Comparison of ENCODE assay signal across 24 mouse cellular contexts in the genomic region with DNA sequence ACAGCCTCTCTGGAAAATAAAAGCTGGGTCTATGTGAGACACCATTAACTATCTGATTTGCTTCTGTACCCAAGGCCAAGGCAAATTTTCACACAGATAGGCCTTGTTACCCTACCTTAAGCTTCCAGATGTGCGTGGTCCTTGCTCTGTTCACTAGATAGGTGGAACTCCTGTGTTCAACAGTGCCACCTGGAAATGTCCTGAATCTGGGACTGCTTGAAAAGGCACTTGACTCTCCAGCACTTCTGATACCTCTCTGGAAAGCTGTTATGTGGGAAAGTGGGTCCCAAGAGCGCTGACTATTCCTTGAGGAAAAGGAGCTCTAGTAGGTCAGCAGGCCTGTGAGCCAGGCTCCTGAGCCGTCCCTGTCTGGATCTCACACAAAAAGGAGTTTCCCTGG. TPM values are rescaled to one million over a fixed set of nuclear protein-coding genes. Genes with fewer than 3 reads are reported as not detected.
A peak's percentile ranks its signal among the peaks of the same experiment; 100 is the strongest.
DNase-seq lines count a peak whose midpoint lies in the region; ATAC-seq lines count a peak whose summit lies in the region.
"Had no signal": no experiment of that assay in that cellular context is flagged by ENCODE, and none has a peak within 500 bp of the region (broad histone marks: within the 10 kb centered on the region; RNA-seq: fewer than 3 reads in every experiment).

No protein-coding gene starts in this region.

- peak; percentile 20 for DNase-seq in testis, postnatal 10 days (ENCODE audit: low spot score)
- DNase-seq in testis, postnatal 14 days (ENCODE audit: low spot score) = no peak
- no peak for DNase-seq in limb, embryonic 10.5 days (ENCODE audit: low spot score)
- no peak for DNase-seq in midbrain, embryonic 10.5 days (ENCODE audit: low spot score)
- DNase-seq in adrenal gland, adult 8-10 months = no peak
- DNase-seq: adrenal gland, adult 2 months; cerebellum, adult 18-20 months; heart, adult 18-20 months; heart, postnatal 10 days; lung, postnatal 10 days had no signal

- no peak for ATAC-seq in kidney, embryonic 14.5 days (ENCODE audit: low FRiP score, low TSS enrichment)
- ATAC-seq in neural tube, embryonic 14.5 days (ENCODE audit: low read depth) = no peak
- ATAC-seq: CD4-positive, CD25-positive, alpha-beta regulatory T cell, adult 4 months had no signal

- peak overlapping the region; percentile 64 for H3K4me3 ChIP-seq in kidney, embryonic 14.5 days (ENCODE audit: low read length)
- H3K4me3 ChIP-seq in limb, embryonic 10.5 days = peak overlapping the region; percentile 90
- H3K4me3 ChIP-seq in neural tube, embryonic 14.5 days (ENCODE audit: low read depth, low read length) = peak overlapping the region; percentile 57
- no peak overlapping the region for H3K4me3 ChIP-seq in midbrain, embryonic 10.5 days
- H3K4me3 ChIP-seq: forebrain, embryonic 10.5 days; liver, embryonic 15.5 days had no signal

- H3K9ac ChIP-seq in kidney, embryonic 14.5 days (ENCODE audit: low read depth, low read length) = peak overlapping the region; percentile 96
- peak overlapping the region; percentile 62; the same call in 1 of the 2 replicates for H3K9ac ChIP-seq in neural tube, embryonic 14.5 days (replicated peaks; ENCODE audit: low read depth, low read length)
- H3K9ac ChIP-seq: hindbrain, embryonic 14.5 days; liver, embryonic 15.5 days had no signal

- peak overlapping the region; percentile 98 for H3K27ac ChIP-seq in kidney, embryonic 14.5 days (ENCODE audit: low read depth, low read length)
- peak overlapping the region; percentile 99 for H3K27ac ChIP-seq in limb, embryonic 10.5 days
- H3K27ac ChIP-seq in neural tube, embryonic 14.5 days (ENCODE audit: low read depth, low read length) = peak overlapping the region; percentile 36; the same call in 1 of the 2 replicates
- H3K27ac ChIP-seq in midbrain, embryonic 10.5 days (replicated peaks) = no peak overlapping the region
- H3K27ac ChIP-seq: forebrain, embryonic 10.5 days; hindbrain, embryonic 14.5 days; liver, embryonic 15.5 days had no signal

- peaks cover 12% of the 10 kb centered on the region; the same call in 1 of the 2 replicates for H3K27me3 ChIP-seq in kidney, embryonic 14.5 days (ENCODE audit: control insufficient read depth, insufficient read depth, low read length)
- peaks cover 67% of the 10 kb centered on the region for H3K27me3 ChIP-seq in limb, embryonic 10.5 days (ENCODE audit: low read depth, poor library complexity, severe bottlenecking)
- peaks cover 4% of the 10 kb centered on the region; the same call in 1 of the 2 replicates for H3K27me3 ChIP-seq in neural tube, embryonic 14.5 days (ENCODE audit: control insufficient read depth, insufficient read depth, low read length)
- H3K27me3 ChIP-seq in midbrain, embryonic 10.5 days (ENCODE audit: low read depth, poor library complexity, severe bottlenecking) = peaks cover 100% of the 10 kb centered on the region

- peaks cover 19% of the 10 kb centered on the region for H3K4me1 ChIP-seq in kidney, embryonic 14.5 days (ENCODE audit: control insufficient read depth, insufficient read depth, low read length)
- H3K4me1 ChIP-seq in limb, embryonic 10.5 days = peaks cover 42% of the 10 kb centered on the region
- peaks cover 3% of the 10 kb centered on the region; the same call in 1 of the 2 replicates for H3K4me1 ChIP-seq in neural tube, embryonic 14.5 days (ENCODE audit: control insufficient read depth, insufficient read depth, low read length)
- 0 out of 2 replicates have a peak, but pooled peaks cover 4% of the 10 kb centered on the region for H3K4me1 ChIP-seq in midbrain, embryonic 10.5 days
- H3K4me1 ChIP-seq: liver, embryonic 15.5 days had no signal

- no peaks in the 10 kb centered on the region; the same call in 1 of the 2 replicates for H3K36me3 ChIP-seq in kidney, embryonic 14.5 days (ENCODE audit: control insufficient read depth, insufficient read depth, low read length)
- peaks cover 51% of the 10 kb centered on the region for H3K36me3 ChIP-seq in limb, embryonic 10.5 days
- H3K36me3 ChIP-seq in neural tube, embryonic 14.5 days (ENCODE audit: control insufficient read depth, insufficient read depth, low read length) = no peaks in the 10 kb centered on the region
- H3K36me3 ChIP-seq in midbrain, embryonic 10.5 days = no peaks in the 10 kb centered on the region
- H3K36me3 ChIP-seq: forebrain, embryonic 10.5 days; liver, embryonic 15.5 days had no signal

- H3K4me2 ChIP-seq in kidney, embryonic 14.5 days (replicated peaks; ENCODE audit: low read depth, low read length) = peak overlapping the region; percentile 83
- H3K4me2 ChIP-seq in neural tube, embryonic 14.5 days (ENCODE audit: low read depth, low read length) = peak overlapping the region; percentile 90
- H3K4me2 ChIP-seq: hindbrain, embryonic 14.5 days; liver, embryonic 15.5 days had no signal

- H3K9me3 ChIP-seq in kidney, embryonic 14.5 days (ENCODE audit: control insufficient read depth, low read length) = no peaks in the 10 kb centered on the region
- no peaks in the 10 kb centered on the region for H3K9me3 ChIP-seq in limb, embryonic 10.5 days (replicated peaks)
- H3K9me3 ChIP-seq in neural tube, embryonic 14.5 days (ENCODE audit: control insufficient read depth, low read length) = no peaks in the 10 kb centered on the region
- no peaks in the 10 kb centered on the region for H3K9me3 ChIP-seq in midbrain, embryonic 10.5 days (replicated peaks)
- H3K9me3 ChIP-seq: forebrain, embryonic 10.5 days; liver, embryonic 15.5 days had no signal

- 12% methylated on average over 3 of the region's 3 CpGs for WGBS in kidney, embryonic 14.5 days
- WGBS in limb, embryonic 10.5 days = 9% methylated on average over 3 of the region's 3 CpGs
- 14% methylated on average over 3 of the region's 3 CpGs for WGBS in neural tube, embryonic 14.5 days
- WGBS in midbrain, embryonic 10.5 days = 5% methylated on average over 3 of the region's 3 CpGs

RNA-seq across cellular contexts. Expression of gene Hoxa10, which starts 3.8 kb away (rescaled TPM):
- 177 and 186 TPM in 2 replicates for polyA plus RNA-seq in kidney, embryonic 14.5 days (2014; fragmentation: Nextera tagmentation; extraction: Ambion mirVana)
- polyA plus RNA-seq in limb, embryonic 10.5 days (2016; fragmentation: Nextera tagmentation; extraction: Ambion mirVana) = 175 and 195 TPM in 2 replicates
- polyA plus RNA-seq in neural tube, embryonic 14.5 days (2014; fragmentation: Nextera tagmentation; extraction: Ambion mirVana) = 50.5 and 79.4 TPM in 2 replicates
- polyA plus RNA-seq in midbrain, embryonic 10.5 days (2016; fragmentation: Nextera tagmentation; extraction: Ambion mirVana) = 0.06 TPM in 1 of 2 replicates, not detected in the other
- total RNA-seq in adrenal gland, adult 8-10 months (2022) = under 1 TPM in 2 of 4 experiments, not detected in 2; 0.15 to 0.16 TPM
- total RNA-seq: adrenal gland, adult 2 months; heart, adult 18-20 months; heart, postnatal 10 days; layer of hippocampus, postnatal 10 days; left cerebral cortex, postnatal 10 days; MEL had no signal
- polyA plus RNA-seq: adrenal gland, adult 2 months; CD4-positive, CD25-positive, alpha-beta regulatory T cell, adult 4 months; embryonic facial prominence, embryonic 14.5 days; forebrain, embryonic 10.5 days; small intestine, adult 2 months; stomach, embryonic 14.5 days had no signal

RNA-seq across cellular contexts. Expression of gene Hoxa9, which starts 5.9 kb away (rescaled TPM):
- polyA plus RNA-seq in kidney, embryonic 14.5 days (2014; fragmentation: Nextera tagmentation; extraction: Ambion mirVana) = 58.1 and 67.8 TPM in 2 replicates
- polyA plus RNA-seq in limb, embryonic 10.5 days (2016; fragmentation: Nextera tagmentation; extraction: Ambion mirVana) = 95.7 and 123 TPM in 2 replicates
- polyA plus RNA-seq in neural tube, embryonic 14.5 days (2014; fragmentation: Nextera tagmentation; extraction: Ambion mirVana) = 122 and 151 TPM in 2 replicates
- polyA plus RNA-seq in midbrain, embryonic 10.5 days (2016; fragmentation: Nextera tagmentation; extraction: Ambion mirVana) = not detected in 2 replicates
- under 1 TPM in 3 of 4 experiments, not detected in 1; 0.27 to 0.56 (median 0.55) TPM for total RNA-seq in adrenal gland, adult 8-10 months (2022)
- total RNA-seq: heart, adult 18-20 months; heart, postnatal 10 days; layer of hippocampus, postnatal 10 days; left cerebral cortex, postnatal 10 days; MEL had no signal
- polyA plus RNA-seq: brain, embryonic 14.5 days; forebrain, embryonic 10.5 days; small intestine, adult 2 months had no signal

RNA-seq across cellular contexts. Expression of gene Hoxa11, which starts 8.8 kb away (rescaled TPM):
- polyA plus RNA-seq in kidney, embryonic 14.5 days (2014; fragmentation: Nextera tagmentation; extraction: Ambion mirVana) = 27.6 and 35.6 TPM in 2 replicates
- 71.6 and 74.9 TPM in 2 replicates for polyA plus RNA-seq in limb, embryonic 10.5 days (2016; fragmentation: Nextera tagmentation; extraction: Ambion mirVana)
- polyA plus RNA-seq in neural tube, embryonic 14.5 days (2014; fragmentation: Nextera tagmentation; extraction: Ambion mirVana) = 0.09 TPM in 1 of 2 replicates, not detected in the other
- polyA plus RNA-seq in midbrain, embryonic 10.5 days (2016; fragmentation: Nextera tagmentation; extraction: Ambion mirVana) = not detected in 2 replicates
- total RNA-seq in adrenal gland, adult 8-10 months (2022) = not detected
- total RNA-seq: adrenal gland, adult 2 months; common myeloid progenitor, adult 5-6 weeks; heart, adult 18-20 months; heart, postnatal 10 days; layer of hippocampus, postnatal 10 days; left cerebral cortex, postnatal 10 days; MEL had no signal
- polyA plus RNA-seq: adrenal gland, adult 2 months; brain, embryonic 14.5 days; CD4-positive, CD25-positive, alpha-beta regulatory T cell, adult 4 months; embryonic facial prominence, embryonic 14.5 days; forebrain, embryonic 10.5 days; hindbrain, embryonic 14.5 days; liver, embryonic 15.5 days; small intestine, adult 2 months; stomach, embryonic 14.5 days had no signal

RNA-seq across cellular contexts. Expression of gene Hoxa7, which starts 15.2 kb away (rescaled TPM):
- 19.1 and 19.6 TPM in 2 replicates for polyA plus RNA-seq in kidney, embryonic 14.5 days (2014; fragmentation: Nextera tagmentation; extraction: Ambion mirVana)
- 24.7 and 24.8 TPM in 2 replicates for polyA plus RNA-seq in limb, embryonic 10.5 days (2016; fragmentation: Nextera tagmentation; extraction: Ambion mirVana)
- polyA plus RNA-seq in neural tube, embryonic 14.5 days (2014; fragmentation: Nextera tagmentation; extraction: Ambion mirVana) = 90.8 and 110 TPM in 2 replicates
- polyA plus RNA-seq in midbrain, embryonic 10.5 days (2016; fragmentation: Nextera tagmentation; extraction: Ambion mirVana) = not detected in 2 replicates
- total RNA-seq in adrenal gland, adult 8-10 months (2022) = 10 to 100 TPM; 12.9 to 27.9 (median 19.1) TPM
- total RNA-seq: layer of hippocampus, postnatal 10 days; left cerebral cortex, postnatal 10 days; MEL had no signal
- polyA plus RNA-seq: CD4-positive, CD25-positive, alpha-beta regulatory T cell, adult 4 months; forebrain, embryonic 10.5 days had no signal

RNA-seq across cellular contexts. Expression of gene Gm28308, which starts 23.7 kb away (rescaled TPM):
- polyA plus RNA-seq in kidney, embryonic 14.5 days (2014; fragmentation: Nextera tagmentation; extraction: Ambion mirVana) = not detected in 2 replicates
- polyA plus RNA-seq in limb, embryonic 10.5 days (2016; fragmentation: Nextera tagmentation; extraction: Ambion mirVana) = 0.79 and 1.2 TPM in 2 replicates
- polyA plus RNA-seq in neural tube, embryonic 14.5 days (2014; fragmentation: Nextera tagmentation; extraction: Ambion mirVana) = 4.2 TPM in 1 of 2 replicates, not detected in the other
- polyA plus RNA-seq in midbrain, embryonic 10.5 days (2016; fragmentation: Nextera tagmentation; extraction: Ambion mirVana) = not detected in 2 replicates
- total RNA-seq in adrenal gland, adult 8-10 months (2022) = 1 to 10 TPM in 2 of 4 experiments, under 1 TPM in 2; 0.49 to 2.8 (median 1.4) TPM
- total RNA-seq: common myeloid progenitor, adult 5-6 weeks; heart, adult 18-20 months; heart, postnatal 10 days; layer of hippocampus, postnatal 10 days; left cerebral cortex, postnatal 10 days; MEL had no signal
- polyA plus RNA-seq: brain, embryonic 14.5 days; CD4-positive, CD25-positive, alpha-beta regulatory T cell, adult 4 months; embryonic facial prominence, embryonic 14.5 days; forebrain, embryonic 10.5 days; hindbrain, embryonic 14.5 days; liver, embryonic 15.5 days; stomach, embryonic 14.5 days had no signal

Comparison
In these comparisons a context has a peak if more than half of its experiments do, and no peak if none do; other contexts are left out.
1. RNA of gene Hoxa10, which starts 3.8 kb away (polyA plus RNA-seq): 175 to 195 TPM in limb, embryonic 10.5 days, 177 to 186 TPM in kidney, embryonic 14.5 days and 50.5 to 79.4 TPM in neural tube, embryonic 14.5 days; 0.06 TPM in midbrain, embryonic 10.5 days; every median in the first group is over 10 times any median in the second.
2. RNA of gene Hoxa9, which starts 5.9 kb away (polyA plus RNA-seq): 122 to 151 TPM in neural tube, embryonic 14.5 days, 95.7 to 123 TPM in limb, embryonic 10.5 days and 58.1 to 67.8 TPM in kidney, embryonic 14.5 days; not detected in midbrain, embryonic 10.5 days; every median in the first group is over 10 times any median in the second.
3. RNA of gene Hoxa11, which starts 8.8 kb away (polyA plus RNA-seq): 71.6 to 74.9 TPM in limb, embryonic 10.5 days and 27.6 to 35.6 TPM in kidney, embryonic 14.5 days; 0.09 TPM in neural tube, embryonic 14.5 days and not detected in midbrain, embryonic 10.5 days; every median in the first group is over 10 times any median in the second.